Mouse (Mus musculus) megakaryocyte, embryonic 14.5 days (primary cell): ENCODE measurements around the gene Wdfy4.

Experiments
- FLI1 ChIP-seq: IDR thresholded peaks from 2 replicates; pipeline ENCODE4 v1.6.1; 2012; ENCODE audit warnings: low read length, inconsistent platforms, mixed read lengths
- GATA1 ChIP-seq: IDR thresholded peaks from 3 replicates; pipeline ENCODE4 v1.6.1; 2012; ENCODE audit warnings: mixed read lengths, low read length, inconsistent platforms, borderline replicate concordance

- no peak for TF ChIP-seq FLI1
- no peak for TF ChIP-seq GATA1
Measured at GRCm38 (mm10) chr14:33099111-33099510, 86.2 kb downstream of the Wdfy4 start.
